Mouse (Mus musculus) stomach, embryonic 14.5 days (tissue): Measurements from ENCODE around the gene Nprl3. TPM values are rescaled to one million over a fixed set of nuclear protein-coding genes. Genes with fewer than 3 reads are reported as not detected.

Source experiments
- ATAC-seq: fragments of 200-750 bp; cut with Nextera tagmentation; 2 replicates; pipeline ENCODE4 v1.8.0; 2017; ENCODE audit warnings: low read depth, moderate TSS enrichment; ENCODE audit not compliant: insufficient number of reproducible peaks, insufficient read depth, low FRiP score
- H3K27ac ChIP-seq: fragments of 300-500 bp; sonication (generic); 2 replicates; pipeline ENCODE4 v1.5.1; 2014; ENCODE audit warnings: mild to moderate bottlenecking, low read length, moderate library complexity, mixed read lengths
- H3K27me3 ChIP-seq: fragments of 300-500 bp; sonication (generic); 2 replicates; pipeline ENCODE4 v1.6.1; 2014; ENCODE audit warnings: low read length, control low read depth, mixed read lengths; ENCODE audit not compliant: control insufficient read depth, insufficient read depth
- H3K36me3 ChIP-seq: fragments of 300-500 bp; sonication (generic); 2 replicates; pipeline ENCODE4 v1.6.1; 2014; ENCODE audit warnings: mild to moderate bottlenecking, control low read depth, low read length, moderate library complexity, mixed read lengths; ENCODE audit not compliant: control insufficient read depth, insufficient read depth
- H3K4me1 ChIP-seq: fragments of 300-500 bp; sonication (generic); 2 replicates; pipeline ENCODE4 v1.6.1; 2014; ENCODE audit warnings: low read length, control low read depth, mixed read lengths; ENCODE audit not compliant: control insufficient read depth, insufficient read depth
- H3K4me2 ChIP-seq: fragments of 300-500 bp; sonication (generic); replicated peaks from 2 replicates; pipeline ENCODE4 v1.6.1; 2014; ENCODE audit warnings: low read depth, low read length, control low read depth
- H3K4me3 ChIP-seq: fragments of 300-500 bp; sonication (generic); 2 replicates; pipeline ENCODE4 v1.5.1; 2014; ENCODE audit warnings: low read depth, low read length, control low read depth
- H3K9ac ChIP-seq: fragments of 300-500 bp; sonication (generic); replicated peaks from 2 replicates; pipeline ENCODE4 v1.6.1; 2014; ENCODE audit warnings: low read depth, mild to moderate bottlenecking, control low read depth, low read length, moderate library complexity, mixed read lengths
- H3K9me3 ChIP-seq: fragments of 300-500 bp; sonication (generic); 2 replicates; pipeline ENCODE4 v1.6.1; 2016; ENCODE audit warnings: low read depth, low read length, control low read depth; ENCODE audit not compliant: control insufficient read depth
- WGBS: fragments of 180-500 bp; shearing (Covaris S2); extraction: QIAGEN DNeasy Blood & Tissue Kit; methylation state at CpG from one replicate; pipeline ENCODE4 v1.1.7; 2014; 5-methylcytosine and 5-hydroxymethylcytosine counted together
- polyA plus RNA-seq: library from polyadenylated mRNA; unstranded; fragments of >200 nt; fragmentation: Nextera tagmentation; extraction: Ambion mirVana; gene quantifications from 2 replicates; pipeline ENCODE4 v1.2.1, GENCODE M21; 2014

Nprl3 gene
- polyA plus RNA-seq: 38.8 and 41.0 TPM in 2 replicates

GRCm38 (mm10) chr11:32267188-32267884 lies at the start of gene Nprl3:
Nprl3 (minus strand) TSS chr11:32267707.
- WGBS: under 1% methylated on average over 54 of the region's 54 CpGs
- peak; percentile 99 for ATAC-seq
- H3K4me2 ChIP-seq: peak within 1 kb of the TSS; percentile 59

GRCm38 (mm10) chr11:32316009-32316408 lies 48.5 kb upstream of the Nprl3 start:
- no peaks in the 10 kb centered on the region; the same call in 1 of the 2 replicates for H3K4me1 ChIP-seq
- no peak overlapping the region for H3K27ac ChIP-seq
- no peaks in the 10 kb centered on the region for H3K36me3 ChIP-seq
- H3K4me2 ChIP-seq: no peak overlapping the region
- WGBS: 85% methylated on average over 3 of the region's 3 CpGs
- no peaks in the 10 kb centered on the region for H3K9me3 ChIP-seq
- H3K4me3 ChIP-seq: no peak overlapping the region
- no peak for ATAC-seq
- H3K9ac ChIP-seq: no peak overlapping the region
- no peaks in the 10 kb centered on the region for H3K27me3 ChIP-seq

More at GRCm38 (mm10) chr11:32267188-32267884, at the start of gene Nprl3:
- Histone ChIP-seq H3K4me1 (peaks cover 8% of the 10 kb centered on the region; the same call in 1 of the 2 replicates), H3K27me3 (no peaks in the 10 kb centered on the region), H3K36me3 (no peaks in the 10 kb centered on the region; the same call in 1 of the 2 replicates), H3K9me3 (no peaks in the 10 kb centered on the region), H3K9ac (peak within 1 kb of the TSS; percentile 96), H3K4me3 (peak within 1 kb of the TSS; percentile 92), H3K27ac (peak within 1 kb of the TSS; percentile 95)

- no peaks in the 10 kb centered on the region for H3K36me3 ChIP-seq
- ATAC-seq: no peak
- no peaks in the 10 kb centered on the region for H3K27me3 ChIP-seq
Measured at GRCm38 (mm10) chr11:32309928-32310327, 42.4 kb upstream of the Nprl3 start.

GRCm38 (mm10) chr11:32309446-32309845 lies 41.9 kb upstream of the Nprl3 start:
- H3K4me3 ChIP-seq: no peak overlapping the region
- ATAC-seq: no peak
- no peaks in the 10 kb centered on the region for H3K27me3 ChIP-seq
- no peak overlapping the region for H3K4me2 ChIP-seq
- WGBS: 72% methylated on average over 4 of the region's 4 CpGs
- no peak overlapping the region for H3K27ac ChIP-seq
- H3K4me1 ChIP-seq: peaks cover 3% of the 10 kb centered on the region; the same call in 1 of the 2 replicates
- H3K9ac ChIP-seq: no peak overlapping the region
- H3K36me3 ChIP-seq: no peaks in the 10 kb centered on the region
- H3K9me3 ChIP-seq: no peaks in the 10 kb centered on the region

More at GRCm38 (mm10) chr11:32309928-32310327, 42.4 kb upstream of the Nprl3 start:
- Histone ChIP-seq H3K4me2 (no peak overlapping the region), H3K9ac (no peak overlapping the region), H3K9me3 (no peaks in the 10 kb centered on the region), H3K4me1 (peaks cover 3% of the 10 kb centered on the region; the same call in 1 of the 2 replicates), H3K4me3 (no peak overlapping the region), H3K27ac (no peak overlapping the region)
- 58% methylated on average over 3 of the region's 3 CpGs for WGBS

GRCm38 (mm10) chr11:32307006-32307405 lies 39.5 kb upstream of the Nprl3 start:
- ATAC-seq: no peak
- Histone ChIP-seq H3K4me2 (no peak overlapping the region), H3K9ac (no peak overlapping the region), H3K4me3 (no peak overlapping the region), H3K27me3 (no peaks in the 10 kb centered on the region), H3K4me1 (0 out of 2 replicates have a peak, but pooled peaks cover 3% of the 10 kb centered on the region), H3K27ac (no peak overlapping the region), H3K36me3 (no peaks in the 10 kb centered on the region), H3K9me3 (no peaks in the 10 kb centered on the region)
- WGBS: 88% methylated on average over 1 of the region's 1 CpGs

GRCm38 (mm10) chr11:32303455-32303854 lies 35.9 kb upstream of the Nprl3 start:
- Histone ChIP-seq H3K4me3 (no peak overlapping the region), H3K27ac (no peak overlapping the region), H3K27me3 (no peaks in the 10 kb centered on the region), H3K9ac (no peak overlapping the region), H3K4me2 (no peak overlapping the region), H3K36me3 (no peaks in the 10 kb centered on the region), H3K4me1 (0 out of 2 replicates have a peak, but pooled peaks cover 3% of the 10 kb centered on the region), H3K9me3 (no peaks in the 10 kb centered on the region)
- WGBS: 75% methylated on average over 1 of the region's 1 CpGs
- ATAC-seq: no peak

GRCm38 (mm10) chr11:32302824-32303419 lies 35.4 kb upstream of the Nprl3 start:
- H3K4me3 ChIP-seq: no peak overlapping the region
- 0 out of 2 replicates have a peak, but pooled peaks cover 3% of the 10 kb centered on the region for H3K4me1 ChIP-seq
- no peaks in the 10 kb centered on the region for H3K9me3 ChIP-seq
- ATAC-seq: no peak
- H3K27me3 ChIP-seq: no peaks in the 10 kb centered on the region
- H3K27ac ChIP-seq: no peak overlapping the region
- no peak overlapping the region for H3K4me2 ChIP-seq
- WGBS: 42% methylated on average over 2 of the region's 2 CpGs
- H3K9ac ChIP-seq: no peak overlapping the region
- H3K36me3 ChIP-seq: no peaks in the 10 kb centered on the region

GRCm38 (mm10) chr11:32301506-32301905 lies 34.0 kb upstream of the Nprl3 start:
- no peaks in the 10 kb centered on the region for H3K9me3 ChIP-seq

More at GRCm38 (mm10) chr11:32301506-32301905, 34.0 kb upstream of the Nprl3 start:
- no peak overlapping the region for H3K4me3 ChIP-seq
- H3K27me3 ChIP-seq: no peaks in the 10 kb centered on the region
- no peak overlapping the region for H3K9ac ChIP-seq
- H3K27ac ChIP-seq: no peak overlapping the region
- no peak for ATAC-seq
- no peaks in the 10 kb centered on the region for H3K36me3 ChIP-seq
- no peaks in the 10 kb centered on the region for H3K4me1 ChIP-seq
- H3K4me2 ChIP-seq: no peak overlapping the region
- WGBS: 72% methylated on average over 1 of the region's 1 CpGs
